Mouse (Mus musculus) skeletal muscle tissue, adult 2 months (tissue): Measurements from ENCODE around the gene Kat5.

Experiments used
- DNase-seq: peaks from one replicate; pipeline ENCODE4 v3.0.0-alpha.2; 2012; ENCODE audit warnings: low read depth, low spot score

Kat5 gene

GRCm38 (mm10) chr19:5571831-5572230 is 38.2 kb downstream of the Kat5 start:
- DNase-seq = peak; percentile 32

DNA sequence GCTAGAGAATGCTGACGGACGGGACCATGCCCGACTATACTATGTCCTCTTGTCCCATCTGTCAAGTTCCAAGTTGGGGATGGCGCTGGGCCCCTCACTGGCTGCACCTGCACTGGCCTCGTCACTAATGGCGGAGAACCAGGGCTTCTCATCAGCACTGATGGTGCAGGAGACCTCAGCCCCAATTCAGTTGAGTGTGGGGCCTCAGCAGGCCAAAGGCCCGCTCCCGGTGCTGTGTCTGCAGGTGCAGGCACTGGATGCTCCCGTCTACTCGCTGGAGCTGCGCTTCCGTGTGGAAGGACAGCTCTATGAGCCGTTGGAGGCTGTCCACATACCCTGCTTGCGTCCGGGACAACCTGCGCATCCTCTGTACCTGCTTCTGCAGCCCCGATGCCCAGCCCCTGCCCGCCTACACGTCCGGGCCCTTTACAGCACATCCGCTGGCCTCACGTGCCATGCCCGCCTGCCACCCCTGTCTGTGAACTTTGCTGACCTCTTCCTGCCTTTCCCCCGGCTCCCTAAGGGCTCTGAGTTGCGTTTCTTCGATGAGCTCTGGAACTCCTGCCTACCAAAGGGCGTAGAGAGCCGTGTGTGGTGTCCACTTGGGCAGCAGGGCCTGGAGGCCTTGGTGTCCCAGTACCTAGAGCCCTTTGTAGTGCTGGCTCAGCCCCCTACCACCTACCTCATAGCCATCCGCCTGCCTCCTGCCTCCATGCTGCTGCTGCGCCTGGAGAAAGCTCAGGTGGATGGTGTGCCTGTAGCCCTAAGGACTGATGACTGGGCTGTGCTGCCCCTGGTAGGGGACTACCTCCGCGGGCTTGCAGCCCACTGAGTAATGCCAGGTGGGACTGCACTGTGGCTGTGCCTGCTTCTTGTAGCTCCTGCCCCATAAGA is 39.4 kb downstream of the Kat5 start:
- DNase-seq = no peak

DNA sequence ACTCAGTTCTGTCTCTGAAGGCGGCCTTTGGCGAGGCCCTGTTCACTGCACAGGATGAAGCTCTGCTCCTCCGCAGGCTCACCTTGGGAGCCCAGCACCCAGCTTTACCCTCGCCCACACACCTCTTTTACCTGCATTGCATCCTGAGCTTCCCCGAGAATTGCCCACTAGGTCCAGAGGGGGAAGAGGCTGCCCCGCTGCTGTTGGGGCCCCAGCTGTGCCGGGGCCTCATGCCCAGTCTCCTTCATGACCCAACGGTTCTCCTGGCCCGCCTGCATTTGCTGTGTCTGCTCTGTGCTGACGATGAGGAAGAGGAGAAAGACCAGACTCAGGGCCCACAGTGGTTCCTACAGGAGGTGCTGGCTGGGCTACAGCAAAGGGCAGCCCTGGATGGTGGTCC is 40.5 kb downstream of the Kat5 start:
- DNase-seq = no peak

GRCm38 (mm10) chr19:5568470-5569140 is 41.4 kb downstream of the Kat5 start:
- peak; percentile 89 for DNase-seq

DNA sequence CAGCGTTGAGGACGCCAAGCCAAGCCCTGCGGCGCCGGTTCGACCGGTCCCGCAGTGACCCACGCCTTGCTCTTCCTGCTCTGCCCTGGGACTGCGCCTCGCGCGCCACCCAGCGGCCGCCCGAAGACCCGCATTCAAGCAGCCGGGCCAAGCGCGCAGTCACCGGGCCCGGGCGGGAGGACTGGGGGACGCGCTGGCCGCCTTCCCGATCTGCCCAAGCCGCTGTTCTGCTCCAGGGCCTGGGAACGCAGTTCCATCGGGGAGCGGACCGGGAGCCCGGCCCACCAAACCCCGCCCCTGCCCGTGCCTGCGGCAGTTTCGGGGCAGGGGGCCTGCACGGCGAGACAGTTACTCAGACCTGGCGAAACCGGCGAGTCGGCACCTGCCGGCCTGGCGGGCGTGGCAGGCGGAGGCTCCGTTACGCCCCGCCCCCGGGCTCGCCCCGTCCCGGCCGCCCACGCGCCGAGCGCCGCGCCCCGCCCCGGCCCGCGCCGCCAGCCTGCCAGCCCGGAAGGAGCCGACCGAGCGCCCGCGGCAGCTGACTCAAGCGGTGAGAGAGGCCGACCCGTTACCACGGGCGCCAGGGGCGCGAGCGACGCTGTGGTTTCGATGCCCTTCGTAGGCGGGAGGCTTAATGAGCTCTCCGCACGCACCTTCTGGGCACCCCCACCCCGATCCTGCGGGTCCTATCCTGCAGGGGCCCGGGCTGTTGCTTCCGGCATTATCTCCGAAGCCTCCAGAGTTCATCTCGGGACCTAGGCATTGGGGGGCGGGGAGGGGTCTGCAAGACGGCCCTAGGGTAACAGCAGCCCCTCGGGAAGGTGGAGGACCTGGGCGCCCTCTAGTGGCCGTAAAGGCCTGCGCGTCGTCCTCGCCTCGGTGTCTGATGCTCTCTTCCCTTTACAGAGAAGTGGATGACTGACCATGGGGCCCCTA is 42.2 kb downstream of the Kat5 start, which contains the start of gene Ap5b1:
Ap5b1 (plus strand) TSS at position 492 of the 936 bp plus-strand sequence.
- DNase-seq = peak; percentile 81

DNA sequence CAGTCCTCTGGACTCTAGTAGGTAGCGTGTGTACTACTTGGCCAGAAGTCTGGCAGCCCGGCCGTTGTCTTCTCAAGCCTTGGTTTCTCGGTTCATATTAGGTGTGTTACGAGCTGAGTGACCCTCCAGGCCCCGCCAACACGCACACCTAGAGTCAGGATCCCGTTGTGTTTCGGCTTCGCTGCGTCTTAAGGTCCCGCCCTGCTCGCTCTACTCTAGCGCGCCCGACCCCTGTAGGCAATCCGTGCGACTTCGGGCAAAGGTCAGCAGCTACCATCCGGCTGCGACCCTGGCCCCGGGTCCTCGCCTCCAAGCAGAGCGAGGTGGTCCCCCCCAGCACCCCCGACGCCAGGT is 42.9 kb downstream of the Kat5 start:
- DNase-seq = no peak

GRCm38 (mm10) chr19:5566316-5566715 is 43.7 kb downstream of the Kat5 start:
- no peak for DNase-seq

- DNase-seq = no peak
Observed at GRCm38 (mm10) chr19:5562776-5563175, 47.3 kb downstream of the Kat5 start.

DNA sequence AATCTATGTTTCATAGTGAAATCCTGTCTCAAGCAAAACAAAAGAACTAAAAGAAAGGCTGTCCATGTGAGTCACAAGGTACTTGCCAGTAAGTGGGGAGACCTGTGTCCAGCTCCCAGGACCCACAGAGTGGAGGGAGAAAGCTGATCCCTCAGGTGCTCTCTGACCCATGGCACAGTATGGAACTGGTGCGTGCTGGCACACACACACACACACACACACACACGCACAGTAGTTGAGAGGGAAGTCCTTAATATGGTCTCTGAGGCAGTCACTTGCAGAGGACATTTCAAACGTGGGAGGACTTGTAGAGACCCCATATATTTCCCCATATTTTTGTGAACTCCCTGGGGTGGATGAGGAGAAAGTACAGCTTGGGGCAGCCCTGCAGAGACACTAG is 48.2 kb downstream of the Kat5 start:
- no peak for DNase-seq

DNA sequence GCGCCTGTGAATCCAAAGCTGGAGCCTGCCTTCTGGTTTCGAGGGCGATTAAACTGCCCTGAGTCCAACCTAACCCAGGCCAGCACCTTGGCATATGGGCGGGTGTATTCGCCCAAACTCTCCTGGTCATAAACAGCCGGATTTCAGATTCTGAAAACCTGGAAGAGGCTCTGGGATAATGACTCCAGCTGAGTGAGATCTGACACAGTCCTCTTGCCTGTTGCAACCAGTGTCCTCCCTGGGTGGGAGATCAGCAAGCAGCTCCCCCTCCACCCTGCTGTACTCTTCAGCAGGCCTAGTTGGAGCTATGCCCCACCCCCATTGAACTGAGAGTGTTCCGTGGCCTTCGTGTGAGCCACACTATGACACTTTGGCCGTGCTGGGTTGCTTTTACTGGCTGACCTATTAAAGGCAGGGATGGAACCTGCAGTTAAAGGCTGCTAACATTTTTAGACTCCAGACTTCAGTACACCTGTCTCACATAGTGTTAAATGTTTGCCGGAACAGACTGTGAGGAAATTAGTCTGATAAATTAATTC is 48.7 kb downstream of the Kat5 start:
- no peak for DNase-seq

GRCm38 (mm10) chr19:5560457-5561041 is 49.5 kb downstream of the Kat5 start, which contains the start of gene Ovol1:
Gene Ovol1, minus strand, starts transcription at chr19:5560646.
- no peak for DNase-seq

GRCm38 (mm10) chr19:5559631-5560456 is 50.2 kb downstream of the Kat5 start:
- DNase-seq = no peak

- DNase-seq = no peak
Observed at GRCm38 (mm10) chr19:5559229-5559628, 50.8 kb downstream of the Kat5 start.

DNA sequence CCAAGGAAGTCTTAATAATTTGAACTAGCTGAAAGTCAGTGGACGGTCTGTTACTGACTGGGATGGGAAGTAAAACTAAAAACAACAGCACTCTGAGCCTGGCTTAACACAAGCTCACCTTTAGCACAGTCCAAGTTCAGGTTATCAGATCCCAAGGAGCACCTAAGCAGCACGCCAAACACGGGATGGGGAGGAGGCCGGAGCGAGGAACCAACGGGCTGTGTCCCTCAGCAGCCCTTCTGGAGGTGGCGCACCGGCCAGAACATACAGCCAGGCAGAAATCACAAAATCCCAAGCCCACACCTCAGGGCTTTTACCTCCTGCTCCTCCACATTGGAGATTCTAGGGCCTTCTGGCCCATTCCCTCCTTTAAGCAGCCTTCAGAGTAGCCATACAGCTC is 51.3 kb downstream of the Kat5 start:
- DNase-seq = no peak

- no peak for DNase-seq
Observed at GRCm38 (mm10) chr19:5558169-5558568, 51.9 kb downstream of the Kat5 start.

- no peak for DNase-seq
Observed at GRCm38 (mm10) chr19:5554212-5554611, 55.8 kb downstream of the Kat5 start.

- no peak for DNase-seq
Observed at GRCm38 (mm10) chr19:5553802-5554201, 56.2 kb downstream of the Kat5 start.
